Mouse (Mus musculus) spleen, postnatal 4 days (tissue): ENCODE data around the gene Cmc1.
"Not testable (repeated sequence)": the region's sequence is repeated elsewhere in the genome, so short reads cannot be mapped to it uniquely, and the experiment has no call there.

Experiments
- DNase-seq, 2 experiments: peaks; one replicate each; pipeline ENCODE4 v3.0.0; 2022; ENCODE audit warnings: low spot score in 2 of 2

Cmc1 gene

DNA sequence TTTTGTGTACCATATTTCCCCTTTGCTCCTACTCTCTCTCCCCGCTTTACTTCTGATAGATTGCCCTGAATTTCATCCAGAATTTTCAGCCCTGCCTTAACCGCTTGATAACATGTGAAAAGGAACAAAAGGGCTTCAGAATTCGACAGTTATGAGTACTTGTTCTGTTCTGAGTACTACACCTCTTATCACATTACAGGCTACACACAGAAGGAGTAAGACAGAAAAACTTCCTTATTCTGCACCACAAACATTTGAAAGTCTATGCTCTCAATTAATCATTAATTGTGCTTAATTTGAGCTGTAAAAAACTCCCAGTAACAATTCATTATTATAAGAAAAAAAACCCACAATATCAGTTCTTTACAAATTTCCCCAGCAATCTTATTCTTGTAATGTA, 9.6 kb downstream of the Cmc1 start:
- DNase-seq = not testable (repeated sequence)

DNA sequence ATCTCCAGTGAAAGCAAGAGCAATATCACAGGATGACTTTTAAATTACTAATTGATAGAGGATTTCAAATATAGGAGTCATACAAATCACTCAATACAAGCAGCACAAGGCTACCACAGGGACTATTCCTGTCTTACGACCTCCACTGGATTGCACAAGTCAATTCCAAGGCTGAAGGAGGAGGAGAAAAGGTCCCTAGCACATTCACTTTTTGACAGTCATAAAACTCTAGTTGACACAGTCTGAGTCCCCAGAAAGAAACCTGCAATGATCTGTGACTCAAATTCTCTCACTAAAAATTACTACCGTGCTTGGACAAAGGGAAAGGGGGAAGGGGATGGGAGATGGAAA, 39.6 kb downstream of the Cmc1 start:
- DNase-seq = no peak

DNA sequence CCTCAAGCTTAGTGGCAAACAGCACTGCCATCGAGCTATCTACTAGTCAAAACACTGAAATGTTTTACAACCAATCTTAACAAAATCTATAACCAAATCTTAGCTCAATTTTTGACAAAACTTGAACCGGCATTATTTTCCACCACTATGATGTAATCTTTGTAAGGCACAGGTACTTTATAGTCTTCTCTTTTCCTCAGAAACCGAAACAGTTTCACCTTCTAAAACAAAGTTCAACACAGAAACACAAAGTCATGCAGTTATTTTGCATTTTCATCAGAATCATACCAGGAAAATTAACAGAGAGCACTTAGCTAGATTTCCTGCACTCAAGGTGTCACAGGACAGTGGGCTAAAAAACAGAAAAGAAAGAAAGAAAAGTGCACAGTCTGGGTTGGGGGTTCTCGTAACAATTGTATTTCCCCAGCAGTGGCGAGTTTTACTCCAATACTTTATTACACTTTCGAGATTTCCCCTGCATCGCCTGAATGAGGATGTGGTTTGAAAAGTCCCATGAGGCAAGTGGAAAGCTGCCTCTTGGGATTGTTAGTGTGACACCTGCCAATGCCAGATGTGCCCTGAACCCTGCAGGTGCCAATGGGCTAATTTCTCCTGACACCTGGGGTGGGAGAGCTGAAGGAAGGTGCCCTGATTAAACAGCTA, 40.1 kb downstream of the Cmc1 start:
- no peak for DNase-seq

DNA sequence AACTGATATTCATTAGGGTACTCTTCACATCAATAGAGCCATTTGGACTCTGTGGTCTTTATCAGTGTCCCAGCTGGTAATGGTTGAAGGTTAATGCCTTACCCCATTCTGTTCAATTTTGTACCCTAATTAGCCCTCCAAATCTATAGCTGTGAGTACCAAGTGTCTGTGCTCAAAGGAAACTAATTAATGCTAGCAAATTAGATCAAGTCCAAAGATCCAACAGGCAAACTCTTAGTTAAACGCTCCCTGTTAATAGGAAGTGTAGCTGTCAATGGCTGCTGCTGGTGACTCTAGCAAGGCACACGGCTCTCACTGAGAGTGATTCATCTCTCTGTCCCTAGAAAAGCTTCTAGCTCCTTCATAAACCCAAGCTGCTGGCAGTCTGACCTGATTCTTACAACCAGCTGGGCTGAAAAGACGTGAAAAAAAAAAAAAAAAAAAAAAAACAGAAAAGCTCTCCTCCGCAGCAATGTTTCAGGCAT, 41.4 kb downstream of the Cmc1 start:
- DNase-seq = no peak

DNA sequence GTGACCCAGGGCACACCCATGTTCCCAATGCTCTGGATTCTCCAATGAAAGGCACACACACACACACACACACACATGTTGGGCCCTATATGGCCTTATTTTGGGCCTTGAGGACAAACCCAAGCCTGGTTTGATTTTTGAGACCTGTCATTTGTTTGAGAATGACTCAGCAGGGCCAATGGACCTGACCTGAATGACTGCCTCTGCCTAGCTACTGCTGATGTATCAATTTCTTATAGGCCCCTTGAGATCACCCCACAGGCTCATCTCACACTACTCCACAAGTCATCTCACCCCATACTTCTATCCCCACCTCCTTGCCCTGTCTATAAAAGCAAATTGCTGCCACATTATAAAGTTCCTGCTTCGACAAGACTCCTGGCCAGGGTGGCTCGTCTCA, 48.2 kb downstream of the Cmc1 start:
- no peak for DNase-seq

DNA sequence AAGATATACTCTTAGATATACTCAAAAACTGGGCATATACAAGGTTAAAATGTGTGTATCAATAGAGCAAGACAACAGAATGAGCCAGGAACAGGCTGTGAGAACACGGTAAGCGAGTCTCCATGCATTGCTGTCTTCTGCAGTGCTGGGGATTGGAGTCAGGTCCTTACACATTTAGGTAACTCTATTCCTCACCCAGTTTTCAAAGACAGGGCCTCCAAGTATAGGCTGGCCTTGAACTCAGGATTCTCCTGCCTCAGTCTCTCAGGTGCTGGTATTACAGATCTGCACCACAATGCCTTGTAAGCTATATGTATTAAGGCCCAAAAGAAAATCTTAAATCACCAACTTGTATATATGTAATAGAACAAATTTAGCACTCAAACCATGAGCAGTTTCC, 49.5 kb downstream of the Cmc1 start:
- no peak for DNase-seq

DNA sequence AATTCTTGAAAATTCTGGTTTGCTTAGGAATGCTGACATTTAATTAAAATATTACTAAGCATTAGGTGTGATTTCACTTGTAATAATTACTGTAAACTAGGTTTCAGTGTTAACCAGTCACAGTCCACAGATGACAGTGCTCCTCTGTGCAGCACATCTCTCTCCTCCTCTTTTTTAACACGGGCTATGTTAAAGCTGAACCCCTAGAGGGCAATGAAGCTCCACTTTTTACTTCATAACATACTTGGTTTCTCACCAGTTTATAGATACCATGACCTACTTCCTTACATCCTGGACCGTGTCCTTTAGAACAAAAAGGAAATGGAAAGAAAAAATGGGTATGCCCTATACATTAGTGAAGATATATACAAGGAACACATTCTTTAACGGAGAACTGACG, 50.6 kb downstream of the Cmc1 start:
- DNase-seq = no peak

DNA sequence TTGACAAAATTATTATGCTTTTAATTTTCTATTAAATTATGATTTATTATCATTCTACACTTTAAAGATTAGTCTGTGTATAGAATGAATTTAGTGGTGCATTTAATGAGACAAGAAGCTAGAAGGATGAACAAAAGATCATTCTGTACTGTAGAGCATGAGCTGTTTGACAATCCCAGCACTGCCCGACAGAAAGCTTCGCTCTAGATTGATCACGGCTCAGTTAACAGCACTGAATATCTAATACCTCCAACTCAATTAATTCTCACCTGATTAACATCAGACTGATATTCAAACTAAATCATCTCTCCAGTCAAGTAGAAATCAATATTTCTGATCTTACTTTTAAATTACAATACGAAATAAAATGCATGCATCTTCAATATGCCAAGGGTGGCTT, 66.1 kb downstream of the Cmc1 start:
- DNase-seq = no peak

DNA sequence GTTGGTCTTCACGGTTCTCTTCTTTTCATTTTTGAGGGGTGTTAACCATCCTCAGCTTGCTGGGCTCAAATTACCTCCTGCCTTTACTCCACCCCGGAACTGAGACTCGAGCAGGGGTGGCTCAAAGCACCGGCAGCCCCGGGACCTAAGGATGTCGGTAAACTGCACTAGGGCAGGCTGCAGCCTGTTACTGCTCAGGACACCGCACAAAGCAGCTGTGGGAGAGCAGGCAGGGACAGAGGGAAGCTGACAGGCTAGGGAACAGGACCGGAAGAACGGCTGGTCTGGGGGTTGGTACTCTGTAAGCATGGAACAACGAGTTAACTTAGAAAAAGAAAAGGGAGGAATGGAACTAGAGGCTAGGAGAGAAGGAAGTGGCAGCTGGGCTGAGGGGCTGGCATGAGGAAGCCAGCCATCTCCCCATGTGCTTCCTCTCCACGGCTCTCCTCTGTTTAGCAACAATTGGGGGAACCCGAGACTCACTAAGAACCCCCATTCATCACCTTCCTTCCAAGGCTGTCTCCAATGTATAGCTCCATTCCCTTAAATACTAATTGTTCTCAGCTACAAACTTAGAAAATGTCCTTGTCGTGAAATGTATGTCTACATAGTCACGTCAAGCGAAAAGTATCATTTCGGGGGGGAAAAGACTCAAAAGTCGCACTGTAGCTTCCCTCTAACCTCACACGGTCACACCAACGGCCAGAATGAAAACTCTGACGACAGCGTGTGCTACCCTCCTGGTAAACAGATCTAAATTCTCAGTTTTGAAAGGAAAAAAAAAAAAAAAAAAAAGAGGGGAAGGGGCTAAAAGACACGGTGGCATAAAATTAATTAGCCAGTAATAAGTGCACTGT, 67.2 kb downstream of the Cmc1 start:
- no peak for DNase-seq

DNA sequence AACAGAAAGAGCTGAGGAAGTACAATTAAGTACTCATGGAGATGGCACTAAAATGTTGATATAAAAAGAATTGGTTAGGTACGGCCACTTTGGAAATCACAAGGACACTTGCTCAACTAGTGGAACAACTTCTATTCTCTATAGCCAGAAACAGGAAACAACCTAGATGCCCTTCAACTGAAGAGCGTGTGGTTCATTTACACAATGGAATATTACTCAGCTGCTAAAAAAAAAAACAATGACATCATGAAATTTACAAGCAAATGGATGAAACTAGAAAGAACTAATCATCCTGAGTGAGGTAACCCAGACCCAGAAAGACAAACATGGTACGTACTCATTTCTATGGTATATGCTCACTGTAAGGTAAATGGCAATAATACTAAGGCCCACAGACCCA, 76.6 kb downstream of the Cmc1 start:
- DNase-seq = no peak

DNA sequence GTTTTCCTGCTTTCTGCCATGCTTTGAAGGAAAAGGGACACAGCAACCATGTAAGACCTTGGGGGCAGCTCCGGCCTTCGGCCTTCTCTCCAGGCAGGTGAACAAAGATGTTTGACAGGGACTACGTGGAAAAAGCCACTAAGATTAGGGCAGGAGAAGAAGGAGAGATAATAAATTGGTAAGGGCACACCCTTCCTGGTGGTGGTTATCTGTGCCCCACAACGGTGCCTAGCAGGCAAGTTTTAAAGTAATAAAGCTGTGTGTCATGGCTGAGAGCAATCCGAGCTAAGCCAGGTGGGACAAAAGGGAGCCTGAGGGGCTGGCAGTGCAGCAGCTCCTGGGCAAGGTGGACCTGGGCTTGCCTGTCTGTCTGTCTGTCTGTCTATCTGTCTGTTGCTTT, 77.9 kb downstream of the Cmc1 start:
- no peak for DNase-seq

DNA sequence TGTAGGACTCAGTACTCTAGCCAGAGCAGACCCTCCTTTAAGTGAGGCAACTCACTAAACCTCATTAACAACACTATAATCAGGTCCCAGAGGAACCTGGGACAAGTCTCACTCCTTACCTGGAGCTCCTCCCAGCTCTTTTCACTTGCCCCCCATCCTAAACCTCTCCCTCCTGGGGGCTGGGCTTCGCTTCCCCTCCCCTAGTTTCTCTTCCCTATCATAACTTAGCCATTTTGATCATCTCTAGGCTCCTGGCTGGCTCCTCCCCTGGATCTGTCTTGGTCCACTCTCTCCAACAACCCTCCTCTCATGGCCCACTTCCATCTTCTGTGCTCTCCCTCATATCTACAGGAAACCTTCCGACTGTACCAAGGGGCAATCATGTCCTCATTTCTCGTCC, 78.6 kb downstream of the Cmc1 start:
- no peak for DNase-seq

DNA sequence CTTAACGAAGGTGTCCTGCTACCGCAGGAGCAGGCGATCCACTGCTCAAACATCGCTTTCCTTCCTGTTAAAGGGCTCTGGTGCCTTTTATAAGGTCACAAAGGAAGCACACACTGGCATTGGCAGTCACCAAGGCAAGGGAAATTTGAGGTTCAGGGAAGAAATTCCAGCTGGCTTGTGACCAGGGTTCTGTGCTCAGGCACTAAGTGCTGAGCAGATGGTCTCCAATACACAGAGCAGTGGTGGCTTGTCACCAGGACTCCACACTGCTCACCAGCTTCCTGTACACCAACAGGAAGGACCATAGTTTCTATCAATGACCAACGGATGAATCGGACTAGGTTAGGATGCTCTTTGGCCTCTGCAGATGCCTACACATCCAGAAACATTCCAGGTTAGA, 79.5 kb downstream of the Cmc1 start:
- no peak for DNase-seq

DNA sequence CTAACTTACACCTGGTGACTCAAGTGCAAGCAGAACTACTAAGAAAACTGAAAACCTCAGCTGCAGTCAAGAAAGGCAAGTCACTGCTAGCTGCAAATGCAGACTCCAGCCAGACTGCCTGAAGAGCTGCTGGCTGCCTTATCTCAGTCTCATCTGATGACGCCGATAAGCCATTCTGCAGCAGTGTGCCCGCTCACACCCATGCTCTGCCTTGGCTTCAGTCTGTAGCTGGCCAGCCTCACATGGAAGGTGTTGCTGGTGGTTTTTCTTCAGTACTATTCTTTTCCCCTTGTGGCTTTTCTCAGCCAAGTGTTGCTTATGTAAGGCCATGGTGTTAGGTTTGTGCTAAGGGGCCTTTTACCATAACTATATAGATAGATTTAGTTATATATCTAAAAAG, 90.9 kb downstream of the Cmc1 start:
- DNase-seq = peak in 1 of 2 experiments; percentile 33

DNA sequence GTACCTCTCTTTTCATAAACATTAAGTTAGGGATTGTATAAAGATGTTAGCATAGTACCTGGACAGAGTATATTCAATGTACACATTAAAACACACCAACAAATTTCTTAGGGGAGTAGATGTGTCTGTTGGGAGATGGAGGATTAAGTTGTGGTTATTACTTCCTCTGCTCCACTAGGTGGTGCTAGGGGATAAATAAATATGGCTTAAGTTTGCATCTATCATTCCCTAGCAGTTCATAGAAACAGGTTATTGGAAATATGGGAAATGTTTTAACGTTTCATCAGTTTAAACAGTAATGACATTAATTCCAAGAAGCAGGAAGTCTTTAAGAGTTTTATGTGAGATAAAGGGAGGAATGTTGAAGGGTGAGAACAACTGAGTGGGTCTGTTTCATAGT, 96.7 kb downstream of the Cmc1 start:
- no peak for DNase-seq

DNA sequence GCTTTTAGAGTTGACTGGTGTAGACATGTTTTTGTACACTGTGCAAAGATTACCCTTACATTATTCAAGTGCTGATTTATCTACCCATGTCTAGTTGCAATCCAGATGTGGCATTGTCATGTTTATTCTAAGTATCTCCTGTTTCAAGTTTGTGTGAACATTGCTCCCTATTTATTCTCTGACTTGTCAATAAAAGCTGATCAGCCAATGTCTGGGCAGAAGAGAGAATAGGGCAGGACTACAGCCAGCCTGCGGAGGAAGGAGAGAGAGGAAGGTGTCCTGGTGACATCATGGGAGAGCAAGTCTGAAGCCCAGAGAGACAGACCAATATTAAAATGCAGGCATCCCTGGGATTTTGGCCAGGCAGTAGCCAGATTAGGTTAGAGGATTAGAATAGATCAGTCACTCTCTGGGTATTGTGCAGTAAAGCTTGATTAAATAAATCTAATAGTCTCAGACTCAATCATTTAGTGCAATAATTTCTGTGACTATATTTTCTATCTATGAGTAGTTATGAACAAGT, 104.9 kb downstream of the Cmc1 start:
- DNase-seq = no peak

DNA sequence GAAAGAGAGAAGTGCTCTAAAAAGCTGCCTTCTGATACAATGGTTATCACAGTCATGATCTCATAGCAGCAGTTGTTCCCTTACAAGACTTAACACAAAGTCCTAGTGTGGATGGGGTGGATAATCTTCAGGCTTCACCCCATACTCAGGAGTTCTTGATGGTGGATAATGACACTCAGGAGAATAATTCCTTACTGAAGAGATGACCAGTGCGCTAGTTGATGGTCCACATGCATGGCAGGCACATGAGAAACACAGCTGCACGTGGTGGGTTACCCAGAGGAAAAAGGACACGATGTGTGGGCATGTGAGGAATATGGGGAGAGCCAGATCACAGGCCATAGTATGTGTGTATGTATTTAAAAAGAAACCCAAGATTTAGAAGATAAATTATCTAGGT, 106.4 kb downstream of the Cmc1 start:
- no peak for DNase-seq

DNA sequence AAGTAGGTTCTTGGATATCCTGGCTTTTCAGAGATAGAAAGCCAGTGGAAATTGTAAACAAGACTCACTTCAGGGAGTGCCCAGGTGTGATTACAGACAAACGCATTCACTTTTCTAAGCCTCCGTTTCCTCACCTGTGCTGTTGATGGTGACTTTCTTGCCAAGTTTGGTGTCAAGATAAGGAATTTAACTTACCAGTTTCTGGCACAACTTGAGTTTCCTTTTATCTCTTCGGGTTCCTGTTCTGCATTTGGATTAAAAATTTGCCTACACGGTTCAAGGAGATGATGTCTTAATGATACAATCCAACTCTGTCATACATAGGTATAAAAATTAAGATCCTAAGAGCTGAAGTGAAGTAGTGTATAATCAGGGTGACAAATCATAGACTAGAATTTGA, 107.2 kb downstream of the Cmc1 start:
- DNase-seq = no peak

DNA sequence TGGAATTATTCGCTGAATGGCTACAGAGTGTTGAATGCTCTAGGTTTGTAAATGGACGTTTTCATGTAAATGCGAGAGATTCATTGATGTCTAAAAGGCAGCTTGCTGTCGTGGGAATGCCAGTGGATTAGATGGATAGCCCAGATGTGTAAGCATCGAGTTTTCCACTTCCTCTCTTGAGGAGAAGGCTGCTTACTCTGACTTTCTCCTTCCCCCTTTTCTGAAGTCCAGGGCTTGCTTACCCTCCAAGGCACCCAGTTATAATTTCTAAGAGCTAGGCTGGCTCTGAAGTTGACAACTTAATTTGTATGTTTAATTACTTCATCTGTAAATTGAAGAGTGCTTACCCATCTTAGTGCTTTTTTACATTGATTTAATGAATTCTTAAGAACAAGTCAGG, 108.3 kb downstream of the Cmc1 start:
- DNase-seq = no peak

DNA sequence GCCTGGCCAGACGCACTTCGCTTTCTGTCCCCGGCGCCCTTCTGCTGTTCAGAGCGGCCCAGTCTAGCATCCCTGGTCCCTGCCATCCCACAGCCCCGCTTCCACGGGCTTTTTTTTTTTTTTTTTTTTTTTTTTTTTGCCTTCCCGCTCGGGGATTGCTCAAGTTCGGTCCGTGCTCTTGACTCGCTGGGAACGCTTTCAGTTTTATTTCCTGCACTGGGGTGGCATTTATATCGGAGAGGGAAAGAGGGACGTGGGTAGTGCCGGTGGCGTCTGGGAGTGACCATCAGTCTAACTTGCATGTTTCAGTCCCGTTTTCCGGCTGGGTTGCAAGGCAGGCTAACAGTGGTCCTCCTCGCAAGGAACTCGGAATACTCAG, 109.0 kb downstream of the Cmc1 start:
- peak in 1 of 2 experiments; percentile 73 for DNase-seq

DNA sequence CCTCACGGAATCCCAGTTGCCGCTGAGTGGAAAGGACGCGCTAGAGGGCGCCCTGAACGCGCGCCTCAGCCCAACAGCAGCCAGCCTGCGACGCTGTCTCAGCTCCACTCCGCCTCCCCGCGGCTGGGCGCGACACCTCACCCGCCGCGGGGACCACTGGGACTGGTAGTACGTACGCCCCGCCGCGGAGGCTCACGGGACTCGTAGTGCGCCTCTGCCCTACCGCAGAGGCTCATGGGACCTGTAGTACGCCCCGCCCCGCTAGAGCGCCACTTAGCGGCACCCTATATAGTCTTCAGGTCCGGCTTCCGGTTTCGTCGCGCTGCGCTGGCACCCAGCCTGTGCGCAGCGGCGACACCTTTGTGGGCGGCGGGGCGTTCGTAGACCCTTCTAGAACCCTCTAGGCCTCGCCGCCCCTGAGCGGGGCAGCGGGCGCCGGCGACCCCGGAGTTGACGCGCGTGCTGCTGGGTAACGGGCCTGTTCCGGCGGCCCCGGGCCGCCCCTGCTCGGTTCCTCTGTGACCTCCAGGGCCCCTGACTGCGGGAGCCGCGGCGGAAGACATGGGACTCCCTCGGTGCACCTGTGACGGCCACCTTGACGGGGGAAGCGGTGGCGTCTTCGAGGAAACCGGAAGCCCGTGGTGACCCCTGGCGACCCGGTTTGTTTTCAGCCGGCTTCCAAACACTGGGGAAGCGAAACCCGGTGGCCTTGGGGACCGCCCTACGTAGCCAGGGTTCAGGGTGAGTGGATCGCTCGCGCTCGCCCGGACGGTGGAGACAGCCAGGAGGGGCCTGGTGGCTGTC, 109.6 kb downstream of the Cmc1 start, which contains the start of gene Azi2:
Gene Azi2, plus strand, starts transcription at position 282 of the 804 bp plus-strand sequence.
- DNase-seq = peak; percentile 97 to 99

DNA sequence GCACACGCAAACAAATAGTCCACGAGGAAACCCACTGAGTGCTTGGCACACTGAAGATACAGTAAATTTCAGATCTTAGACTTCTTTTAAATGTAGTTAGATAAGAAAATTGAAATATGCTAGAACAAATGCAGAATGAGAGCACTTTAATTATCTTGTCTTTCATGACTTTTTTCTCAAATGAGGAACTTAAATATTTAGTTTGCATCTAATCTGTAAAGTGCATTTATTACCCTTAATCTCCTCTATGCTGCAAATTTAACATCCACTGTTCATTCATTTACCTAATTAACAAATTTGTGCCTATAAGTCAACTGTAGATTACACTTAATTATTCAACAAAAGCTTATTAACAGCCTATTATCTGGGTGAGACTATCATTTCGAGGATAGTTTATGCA, 115.0 kb downstream of the Cmc1 start:
- DNase-seq = no peak
